Mouse (Mus musculus) Patski (cell line): ENCODE results near the gene Cald1. TPM values are rescaled to one million over a fixed set of nuclear protein-coding genes. Genes with fewer than 3 reads are reported as not detected.

Experiments used
- ATAC-seq: fragments of 100-300 bp; one replicate; pipeline ENCODE4 v1.8.0; 2021
- CTCF ChIA-PET: fragments of 350-600 bp; sonication (Branson Sonifier 250); formaldehyde crosslinking; loops from one replicate; lab custom pipeline; 2022; ENCODE audit warnings: inconsistent platforms; lab: Charles Lee
- POLR2A ChIA-PET: fragments of 350-600 bp; sonication (Branson Sonifier 250); formaldehyde crosslinking; loops from one replicate; lab custom pipeline; 2022; ENCODE audit warnings: antibody characterized with exemption, inconsistent platforms; lab: Charles Lee
- DNase-seq: peaks from one replicate; pipeline ENCODE4 v3.0.0-alpha.2; 2011; ENCODE audit warnings: low read depth, low spot score
- H3K27me3 ChIP-seq: fragments of 371-371 bp; one replicate; pipeline ENCODE4 v1.5.1; 2021
- CTCF ChIP-seq: fragments of 100-300 bp; IDR thresholded peaks from one replicate; pipeline ENCODE4 v1.5.1; 2021
- in situ Hi-C: fragments of 300-500 bp; cut with MboI; formaldehyde crosslinking; loops from 3 replicates; pipeline ENCODE4 v1.11.1; 2018; ENCODE audit warnings: low pct_unique_long_range_greater_than_20kb, mixed read lengths
- polyA plus RNA-seq: library from polyadenylated mRNA; unstranded; gene quantifications from one replicate; pipeline ENCODE4 v1.2.3, GENCODE M21; 2021

Gene Cald1
- polyA plus RNA-seq, 1 experiment from 2014 or later, result 800 TPM

DNA sequence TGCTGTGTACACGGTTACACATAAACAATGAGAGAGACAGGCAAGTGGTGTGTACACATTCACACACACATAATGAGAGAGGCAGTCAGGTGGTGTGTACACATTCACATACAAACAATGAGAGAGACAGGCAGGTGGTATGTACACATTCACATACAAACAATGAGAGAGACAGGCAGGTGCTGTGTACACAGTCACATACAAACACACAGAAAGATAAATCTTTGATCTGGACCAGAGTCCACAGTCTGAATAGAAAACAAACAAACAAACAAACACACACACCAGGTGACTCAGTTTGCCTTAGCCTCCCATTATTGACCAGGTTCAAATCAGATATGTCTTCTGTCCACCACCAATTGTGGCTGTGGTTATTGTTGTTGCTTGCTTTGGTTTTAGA lies 127.8 kb downstream of the Cald1 start:
- ChIA-PET CTCF (no interaction called here), POLR2A (interaction anchor here (0.5 kb wide), 1 partner anchor 1097 kb away, joined by 4 read pairs; no protein-coding TSS in a partner anchor)
- no peak for TF ChIP-seq CTCF
- H3K27me3 ChIP-seq, result no peaks in the 10 kb centered on the region
- ATAC-seq (no peak), DNase-seq (no peak)
- in situ Hi-C loops, result no loop called here

DNA sequence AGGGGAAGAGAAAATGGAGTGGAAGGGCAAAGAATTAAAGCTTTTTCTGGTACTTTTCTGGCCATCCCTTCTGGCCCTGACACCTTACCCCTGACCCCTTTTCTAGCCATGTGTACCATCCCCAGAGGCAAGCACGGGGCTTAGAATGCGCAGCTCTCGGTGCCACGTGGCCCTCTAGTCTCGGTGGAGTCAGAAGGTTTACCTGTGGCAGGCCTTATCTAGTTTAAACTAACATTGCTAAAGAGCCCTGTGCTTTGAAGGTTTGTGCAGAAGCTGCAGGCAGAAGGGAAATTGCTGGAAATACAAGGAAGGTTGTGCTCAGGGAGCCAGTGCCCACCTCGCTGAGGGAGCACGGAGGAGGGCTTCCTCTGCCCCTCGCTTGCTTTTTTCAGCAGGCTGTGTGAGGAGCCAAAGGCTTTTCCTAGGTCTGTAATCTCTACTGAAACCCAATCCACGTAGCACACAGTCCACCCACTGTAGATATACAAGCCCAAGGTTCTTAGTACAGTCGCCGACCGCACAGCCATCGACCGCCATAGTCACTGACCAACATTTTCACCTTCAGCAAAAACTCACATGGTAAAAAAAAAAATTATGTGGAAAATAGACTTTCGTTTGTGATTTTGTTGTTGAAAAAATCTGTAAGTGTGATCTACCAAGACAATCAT lies 129.2 kb downstream of the Cald1 start:
- no peak for DNase-seq
- in situ Hi-C loops, result no loop called here
- ChIA-PET CTCF (interaction anchor here (0.7 kb wide), 1 partner anchor 161 kb away, joined by 3 read pairs; no protein-coding TSS in a partner anchor), POLR2A (no interaction called here)
- TF ChIP-seq CTCF, result no peak
- no peak for ATAC-seq
- no peaks in the 10 kb centered on the region for H3K27me3 ChIP-seq

DNA sequence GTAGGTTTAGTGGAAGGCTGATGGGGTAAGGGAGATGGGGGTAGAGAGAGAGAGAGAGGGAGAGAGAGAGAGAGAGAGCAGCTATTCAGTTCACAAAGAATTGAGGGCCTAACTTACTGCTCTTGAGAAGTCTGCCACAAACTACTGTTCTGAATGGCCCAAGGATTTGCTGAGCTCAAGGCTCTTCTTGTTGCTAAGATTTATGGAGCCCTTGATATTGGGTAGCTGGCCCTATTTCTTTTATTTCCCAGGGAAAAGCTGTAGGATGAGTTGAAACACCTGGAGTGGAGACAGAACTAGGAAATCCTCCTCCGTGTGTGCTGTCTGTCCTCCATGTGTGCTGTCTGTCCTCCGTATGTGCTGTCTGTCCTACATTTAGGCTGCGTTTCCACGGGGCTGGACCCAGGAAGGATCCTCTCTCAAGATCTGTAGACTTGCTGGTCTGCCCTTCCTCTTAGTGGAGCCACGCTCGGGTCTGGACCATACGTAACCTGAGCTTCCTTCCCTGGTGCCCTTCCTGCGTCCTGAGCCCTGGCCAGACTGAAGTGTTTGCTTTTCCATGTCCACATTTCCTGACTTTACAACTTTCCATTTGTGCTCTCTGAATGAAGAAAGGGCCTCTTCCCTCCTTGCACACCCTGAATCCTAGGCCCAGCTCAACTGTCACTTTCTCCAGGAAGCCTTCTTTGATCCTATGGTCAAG lies 131.3 kb downstream of the Cald1 start:
- no peak for TF ChIP-seq CTCF
- in situ Hi-C loops, result no loop called here
- no peaks in the 10 kb centered on the region for H3K27me3 ChIP-seq
- no peak for DNase-seq
- ATAC-seq, result no peak
- ChIA-PET CTCF (no interaction called here), POLR2A (no interaction called here)

- POLR2A ChIA-PET, result no interaction called here
- CTCF ChIA-PET, result interaction anchor here (1.0 kb wide), 1 partner anchor 29 kb away, joined by 3 read pairs; no protein-coding TSS in a partner anchor
- TF ChIP-seq CTCF, result no peak
- ATAC-seq (no peak), DNase-seq (no peak)
- H3K27me3 ChIP-seq, result no peaks in the 10 kb centered on the region
- in situ Hi-C loops, result no loop called here
These were observed 132.7 kb downstream of the Cald1 start for GRCm38 (mm10) chr6:34731007-34731406.

DNA sequence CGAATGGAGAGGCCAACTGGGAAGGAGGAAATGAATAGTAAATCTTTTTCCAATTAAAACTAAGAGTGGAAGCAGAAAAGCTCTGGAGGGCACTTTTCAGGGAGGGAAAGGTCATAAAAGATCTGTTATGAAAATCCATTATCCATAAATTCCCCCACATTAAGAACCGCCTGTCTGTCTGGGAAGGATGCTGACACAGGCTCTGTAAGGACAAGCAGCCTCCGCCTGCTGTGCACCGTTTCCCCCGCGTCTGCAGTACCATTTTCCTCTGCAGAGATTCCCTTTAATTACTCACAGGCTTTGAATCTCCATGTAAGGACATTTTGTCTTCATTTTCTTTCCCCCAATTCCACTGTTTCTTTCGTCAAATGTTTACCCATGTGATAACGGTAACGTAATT lies 133.2 kb downstream of the Cald1 start:
- no peak for TF ChIP-seq CTCF
- ChIA-PET POLR2A (no interaction called here), CTCF (interaction anchor here (1.0 kb wide), 1 partner anchor 29 kb away, joined by 3 read pairs; no protein-coding TSS in a partner anchor)
- no peak for ATAC-seq
- no peak for DNase-seq
- in situ Hi-C loops, result no loop called here
- no peaks in the 10 kb centered on the region for H3K27me3 ChIP-seq

DNA sequence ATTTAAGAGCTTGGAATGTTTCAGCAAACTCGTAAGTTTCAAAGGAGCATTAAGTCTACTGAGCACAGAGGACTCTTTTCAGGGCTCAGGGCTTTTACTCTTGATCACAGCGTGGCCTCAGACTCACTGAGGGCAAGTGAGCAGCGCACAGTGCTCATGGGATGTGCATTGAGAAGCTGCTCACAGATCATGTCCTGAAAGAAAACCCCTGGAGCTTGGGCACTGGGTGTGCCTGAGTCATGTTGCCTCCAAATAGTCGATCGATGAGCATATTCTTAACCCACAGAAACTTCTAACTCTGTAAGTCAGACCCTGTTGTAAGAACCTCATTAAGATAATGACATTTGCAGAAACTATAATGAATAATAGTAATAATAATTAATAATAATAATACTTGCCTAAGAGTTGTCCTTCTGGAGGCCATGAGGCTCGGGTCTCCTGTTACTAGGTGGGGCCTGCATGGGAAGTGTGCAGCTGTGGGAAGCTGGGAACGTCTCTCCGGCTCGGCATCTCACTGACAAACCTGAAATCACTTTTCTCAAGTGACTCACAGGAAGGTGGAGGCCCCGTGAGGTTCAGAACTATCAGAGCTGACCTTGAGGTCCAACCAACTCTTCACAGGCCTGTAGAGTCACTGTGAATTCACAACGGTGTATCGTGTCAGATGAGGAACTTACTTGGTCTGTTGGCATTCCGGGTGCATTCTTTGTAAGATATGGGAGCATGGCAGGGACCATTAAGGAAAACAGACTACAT lies 136.8 kb downstream of the Cald1 start:
- H3K27me3 ChIP-seq, result no peaks in the 10 kb centered on the region
- ChIA-PET CTCF (no interaction called here), POLR2A (interaction anchor here (0.6 kb wide), 1 partner anchor 16 kb away, joined by 3 read pairs; no protein-coding TSS in a partner anchor)
- TF ChIP-seq CTCF, result no peak
- in situ Hi-C loops, result no loop called here
- no peak for DNase-seq
- no peak for ATAC-seq

- no peaks in the 10 kb centered on the region for H3K27me3 ChIP-seq
- ATAC-seq, result no peak
- in situ Hi-C loops, result no loop called here
- no peak for TF ChIP-seq CTCF
- ChIA-PET CTCF (no interaction called here), POLR2A (no interaction called here)
- no peak for DNase-seq
These were observed 138.6 kb downstream of the Cald1 start for GRCm38 (mm10) chr6:34736934-34737333.

DNA sequence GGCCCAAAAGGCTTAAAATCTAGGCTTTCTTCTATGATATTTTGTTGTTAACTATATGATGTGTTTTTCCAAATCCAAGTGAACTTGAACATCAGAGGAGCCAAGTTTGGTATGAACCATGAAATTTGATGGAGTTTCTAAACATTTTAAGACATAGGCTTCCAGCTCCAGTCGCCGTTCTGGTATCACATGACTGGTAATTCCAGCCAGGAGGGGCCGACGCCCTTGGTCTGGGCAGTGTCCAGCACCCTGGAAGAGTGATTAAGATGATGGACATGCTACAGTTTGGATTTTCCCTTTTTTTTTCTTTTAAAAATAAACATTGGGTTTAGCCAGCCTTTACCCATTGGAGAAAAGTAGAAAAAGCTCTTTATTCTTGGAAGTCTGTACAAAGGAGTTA lies 145.6 kb downstream of the Cald1 start:
- DNase-seq (no peak), ATAC-seq (no peak)
- in situ Hi-C loops, result no loop called here
- POLR2A ChIA-PET, result interaction anchor here (0.6 to 1.0 kb wide), 2 partner anchors 23 to 91 kb away, joined by 3 to 5 read pairs; no protein-coding TSS in a partner anchor
- H3K27me3 ChIP-seq, result no peaks in the 10 kb centered on the region
- TF ChIP-seq CTCF, result no peak
- CTCF ChIA-PET, result no interaction called here

DNA sequence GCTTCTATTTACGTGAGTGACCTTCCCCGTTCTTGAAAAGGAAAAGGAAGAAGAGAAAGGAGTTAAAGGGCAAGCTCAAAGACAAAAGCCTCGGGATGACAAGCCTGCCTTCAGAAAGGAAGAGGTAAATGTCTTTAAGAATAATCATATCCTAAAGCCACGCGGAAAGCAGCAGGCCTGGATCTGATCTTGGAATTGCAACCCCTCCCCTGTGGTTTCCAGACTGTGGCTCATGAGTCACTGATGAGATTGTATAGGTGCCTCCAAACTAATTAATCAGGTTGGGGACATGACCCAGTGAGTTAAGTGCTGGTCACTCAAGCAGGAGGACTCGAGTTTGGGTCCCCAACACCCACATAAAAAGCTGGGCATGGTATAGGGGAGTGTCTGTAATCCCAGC lies 149.5 kb downstream of the Cald1 start:
- no peaks in the 10 kb centered on the region for H3K27me3 ChIP-seq
- ATAC-seq (no peak), DNase-seq (no peak)
- ChIA-PET POLR2A (interaction anchor here (1.1 kb wide), 1 partner anchor 12 kb away, joined by 3 read pairs; no protein-coding TSS in a partner anchor), CTCF (interaction anchor here (0.8 to 3.0 kb wide), 2 partner anchors 10 to 12 kb away, joined by 3 to 8 read pairs; no protein-coding TSS in a partner anchor)
- TF ChIP-seq CTCF, result no peak
- in situ Hi-C loops, result no loop called here

DNA sequence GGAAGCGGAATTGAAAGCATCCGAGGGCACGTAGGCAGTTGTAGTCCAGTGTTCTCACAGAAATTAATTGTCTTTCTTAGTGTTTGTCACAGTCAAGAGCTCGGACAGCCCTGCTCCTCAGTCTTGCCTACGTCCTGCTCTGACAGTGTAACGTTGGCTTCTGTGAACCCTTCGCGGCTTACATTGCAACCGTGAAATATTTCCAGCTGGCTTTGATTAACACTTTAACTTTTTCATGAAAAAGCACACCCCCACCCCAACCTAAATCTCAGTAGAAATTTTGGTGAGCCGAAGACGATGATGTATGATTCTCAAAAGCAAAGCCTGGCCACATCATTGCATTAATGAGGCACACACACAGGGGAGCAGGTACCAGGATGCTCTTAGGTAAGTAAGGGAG lies 150.3 kb downstream of the Cald1 start:
- POLR2A ChIA-PET, result no interaction called here
- no peak for TF ChIP-seq CTCF
- no peaks in the 10 kb centered on the region for H3K27me3 ChIP-seq
- in situ Hi-C loops, result no loop called here
- DNase-seq (no peak), ATAC-seq (no peak)
- CTCF ChIA-PET, result interaction anchor here (0.8 to 3.0 kb wide), 2 partner anchors 10 to 11 kb away, joined by 3 to 8 read pairs; no protein-coding TSS in a partner anchor
